Mouse (Mus musculus) C2C12 (cell line): ENCODE data around the gene Csn3. TPM values are rescaled to one million over a fixed set of nuclear protein-coding genes. Genes with fewer than 3 reads are reported as not detected.

Experiments
- H3K27me3 ChIP-seq: one replicate; pipeline ENCODE4 v1.6.1; 2011; ENCODE audit not compliant: control insufficient read depth, insufficient read depth, insufficient read length
- H3K36me3 ChIP-seq: one replicate; pipeline ENCODE4 v1.6.1; 2011; ENCODE audit not compliant: control insufficient read depth, insufficient read depth
- H3K4me3 ChIP-seq: one replicate; pipeline ENCODE4 v1.5.1; 2011; ENCODE audit warnings: mild to moderate bottlenecking, control low read depth; ENCODE audit not compliant: poor library complexity, insufficient read depth, severe bottlenecking
- H3K79me2 ChIP-seq: one replicate; pipeline ENCODE4 v1.6.1; 2011; ENCODE audit not compliant: control insufficient read depth, insufficient read depth
- H3K79me3 ChIP-seq: one replicate; pipeline ENCODE4 v1.6.1; 2011; ENCODE audit warnings: low read depth, control low read depth
- H3ac ChIP-seq: one replicate; pipeline ENCODE3; 2011; ENCODE audit warnings: low read depth; ENCODE audit not compliant: control insufficient read depth, insufficient read length
- CEBPB ChIP-seq: IDR thresholded peaks from one replicate; pipeline ENCODE4 v1.6.1; 2011; ENCODE audit warnings: low read depth, mild to moderate bottlenecking, control low read depth, moderate library complexity
- CTCF ChIP-seq: IDR thresholded peaks from one replicate; pipeline ENCODE4 v1.5.1; 2011; ENCODE audit not compliant: control insufficient read depth, insufficient read depth, insufficient read length
- FOSL1 ChIP-seq: IDR thresholded peaks from one replicate; pipeline ENCODE4 v1.8.0; 2011; ENCODE audit warnings: mild to moderate bottlenecking, low read length; ENCODE audit not compliant: poor library complexity, insufficient read depth, severe bottlenecking
- MAX ChIP-seq: IDR thresholded peaks from one replicate; pipeline ENCODE4 v1.6.1; 2011; ENCODE audit warnings: mild to moderate bottlenecking, control low read depth
- MYOD1 ChIP-seq: IDR thresholded peaks from one replicate; pipeline ENCODE4 v1.6.1; 2011; ENCODE audit warnings: low read depth; ENCODE audit not compliant: control insufficient read depth, insufficient read length
- MYOG ChIP-seq: IDR thresholded peaks from one replicate; pipeline ENCODE4 v1.6.1; 2011; ENCODE audit not compliant: control insufficient read depth, insufficient read length; ENCODE audit errors: extremely low read depth
- USF1 ChIP-seq: IDR thresholded peaks from one replicate; pipeline ENCODE4 v1.6.1; 2011; ENCODE audit warnings: low read depth, mild to moderate bottlenecking, control low read depth, moderate library complexity
- polyA plus RNA-seq: library from polyadenylated mRNA; unstranded; fragments of >200 nt; fragmentation: generic; extraction: Trizol; gene quantifications from one replicate; pipeline ENCODE4 v1.2.1, GENCODE M21; 2012; ENCODE audit warnings: missing spikeins

Csn3 gene
- polyA plus RNA-seq, 1 experiment, result 0.83 TPM

DNA sequence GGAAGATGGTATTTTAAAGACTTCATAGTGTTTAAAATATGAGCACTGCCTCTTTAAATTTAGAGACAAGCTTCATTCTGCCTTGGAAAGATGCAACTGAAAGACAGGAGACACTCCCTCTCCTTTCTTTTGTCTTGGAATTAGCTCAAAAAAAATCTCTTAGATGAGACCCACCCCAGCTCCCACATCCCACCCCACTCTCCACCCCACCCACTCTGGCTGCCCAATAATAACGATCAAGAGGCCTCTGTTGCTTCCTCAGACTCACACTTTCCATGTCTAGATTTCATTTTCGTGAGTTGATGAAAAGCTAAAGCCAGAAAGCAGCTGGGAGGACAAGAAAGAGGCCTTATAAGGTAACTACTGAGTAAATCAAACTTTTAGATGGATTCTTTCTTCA is 43.8 kb downstream of the Csn3 start, which contains the start of the genes 2310003L06Rik and Gm28434:
2310003L06Rik (plus strand) TSS at position 259 of the 400 bp plus-strand sequence.
Gm28434 (plus strand) TSS at position 317 of the 400 bp plus-strand sequence.
- H3K79me2 ChIP-seq, result no peaks in the 10 kb centered on the region
- no peak within 1 kb of the TSS for H3K4me3 ChIP-seq
- no peaks in the 10 kb centered on the region for H3K27me3 ChIP-seq
- H3K36me3 ChIP-seq, result no peaks in the 10 kb centered on the region
- no peak for TF ChIP-seq CTCF
- no peak for TF ChIP-seq MAX
- TF ChIP-seq FOSL1, result no peak
- no peak for TF ChIP-seq MYOG
- TF ChIP-seq CEBPB, result no peak
- no peak for TF ChIP-seq USF1
- TF ChIP-seq MYOD1, result no peak
- H3K79me3 ChIP-seq, result no peaks in the 10 kb centered on the region
- no peak within 1 kb of the TSS for H3ac ChIP-seq

DNA sequence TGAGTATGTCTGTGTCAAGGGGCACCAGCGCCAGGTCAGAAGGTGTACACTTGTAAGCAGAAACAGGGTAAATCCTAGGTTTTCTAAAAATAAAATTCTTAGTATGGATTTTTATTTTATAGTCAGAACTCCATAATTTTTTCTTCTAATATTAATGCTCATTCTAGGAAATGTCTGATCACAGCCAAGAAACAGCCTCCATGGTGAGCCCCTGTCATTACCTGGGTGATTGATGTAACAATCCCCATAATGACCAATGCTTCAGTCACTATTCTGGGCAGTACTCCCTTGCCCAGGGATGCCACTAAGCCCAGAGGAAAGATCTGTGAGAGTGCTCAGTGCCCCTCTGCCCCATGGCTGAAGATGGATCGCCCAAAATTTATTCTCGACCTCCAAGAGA is 53.8 kb downstream of the Csn3 start, which contains the start of gene Cabs1:
Cabs1 (plus strand) TSS at position 301 of the 400 bp plus-strand sequence.
- Histone ChIP-seq H3K36me3 (no peaks in the 10 kb centered on the region), H3K79me2 (no peaks in the 10 kb centered on the region), H3K4me3 (no peak within 1 kb of the TSS), H3K79me3 (no peaks in the 10 kb centered on the region), H3ac (no peak within 1 kb of the TSS), H3K27me3 (no peaks in the 10 kb centered on the region)
- TF ChIP-seq USF1 (no peak), FOSL1 (no peak), MYOG (no peak), CTCF (no peak), MYOD1 (no peak), CEBPB (no peak), MAX (no peak)

Other genes starting within 250 kb of the Csn3 start
- gene Csn2, start 225.9 kb upstream of the Csn3 start, polyA plus RNA-seq, result not detected
- not detected for gene Csn1s2a, start 151.0 kb upstream of the Csn3 start, polyA plus RNA-seq
- gene Csn1s2b, start 117.5 kb upstream of the Csn3 start, polyA plus RNA-seq, result not detected
- gene Prr27, start 99.9 kb upstream of the Csn3 start, polyA plus RNA-seq, result not detected
- gene Odam, start 40.5 kb upstream of the Csn3 start, polyA plus RNA-seq, result not detected
- gene 2310003L06Rik, start 43.9 kb downstream of the Csn3 start, polyA plus RNA-seq, result not detected
- not detected for gene Gm28434, start 43.9 kb downstream of the Csn3 start, polyA plus RNA-seq
- not detected for gene Cabs1, start 53.9 kb downstream of the Csn3 start, polyA plus RNA-seq
- gene Smr3a, start 77.0 kb downstream of the Csn3 start, polyA plus RNA-seq, result not detected
- not detected for gene Smr2, start 161.0 kb downstream of the Csn3 start, polyA plus RNA-seq
- gene Gm11116, start 186.0 kb downstream of the Csn3 start, polyA plus RNA-seq, result not detected
- gene Gm11115, start 228.5 kb downstream of the Csn3 start, polyA plus RNA-seq, result not detected